Mouse (Mus musculus): ENCODE data around the gene 1110008P14Rik.
A peak's percentile ranks its signal among the peaks of the same experiment; 100 is the strongest.

Gene 1110008P14Rik

DNA sequence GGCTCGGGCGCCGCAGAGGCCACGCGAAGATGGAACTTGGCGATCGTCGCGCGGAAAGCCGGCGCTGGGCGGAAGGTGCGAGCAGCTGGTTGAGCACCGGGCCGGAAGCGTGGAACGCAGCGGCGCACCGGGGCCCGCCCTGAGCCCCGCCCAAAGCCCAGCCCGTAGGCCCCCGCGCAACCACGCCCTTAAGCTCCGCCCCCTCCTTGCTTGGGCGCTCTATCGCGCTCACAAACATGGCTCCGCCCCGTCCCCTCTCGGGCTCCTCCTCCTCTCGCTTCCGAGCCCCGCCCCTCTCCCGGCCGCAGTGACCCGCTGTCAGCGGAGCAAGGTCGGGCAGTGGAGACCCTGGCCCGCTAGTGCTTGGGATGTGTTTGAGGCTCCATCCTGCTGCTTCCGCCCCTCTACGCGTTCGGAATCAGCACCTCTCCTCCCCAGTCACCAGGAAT, at the start of gene 1110008P14Rik:
Gene 1110008P14Rik (minus strand): TSS at position 164 of the 449 bp plus-strand sequence.
- DNase-seq = peak; percentile 96

DNA sequence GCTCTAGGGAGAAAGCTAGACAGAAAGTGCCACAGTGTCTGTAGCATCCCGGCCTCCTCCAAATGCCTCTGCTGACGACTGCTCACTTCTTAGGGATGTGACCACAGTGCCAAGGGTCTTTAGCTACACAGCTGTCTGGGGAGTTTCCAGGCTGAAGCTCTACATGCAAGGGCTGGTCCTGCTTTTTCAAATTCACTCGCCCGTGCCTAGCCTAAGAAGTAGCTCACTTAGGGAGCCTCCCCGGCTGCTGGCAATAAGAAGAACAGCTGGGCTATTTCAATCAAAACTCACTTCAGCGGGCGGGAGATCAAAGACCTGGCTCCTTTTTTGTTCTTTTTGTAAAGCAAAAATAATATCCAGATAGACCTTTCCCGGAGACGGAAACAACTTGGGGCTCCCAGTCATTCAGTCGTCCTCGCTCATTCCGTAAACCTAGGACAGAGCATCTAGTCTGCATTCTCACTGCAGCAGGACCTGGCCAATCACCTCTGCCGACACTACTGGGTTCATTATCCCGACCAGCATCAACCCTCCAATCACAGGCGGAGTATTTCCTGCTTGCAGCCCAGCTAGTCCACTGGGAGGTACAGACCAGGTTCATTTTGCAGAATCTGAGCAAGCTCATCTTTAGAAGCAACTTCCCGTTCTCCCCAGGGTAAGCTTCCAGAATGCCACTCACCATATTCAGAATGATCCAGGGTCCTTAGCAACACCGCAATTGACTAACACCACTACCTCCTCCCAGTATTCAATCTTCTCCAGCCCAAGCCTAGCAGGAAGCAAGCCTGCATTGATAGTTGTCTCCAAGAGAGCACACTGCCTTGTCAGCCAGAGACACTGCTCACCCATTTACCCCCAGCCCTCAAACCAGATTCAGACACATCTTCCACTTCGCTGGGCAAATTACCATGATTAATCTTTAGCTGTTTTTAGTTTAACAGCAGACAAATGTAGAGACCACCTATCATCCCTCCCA, 49.3 kb upstream of the 1110008P14Rik start:
- peak; percentile 90 for DNase-seq

DNA sequence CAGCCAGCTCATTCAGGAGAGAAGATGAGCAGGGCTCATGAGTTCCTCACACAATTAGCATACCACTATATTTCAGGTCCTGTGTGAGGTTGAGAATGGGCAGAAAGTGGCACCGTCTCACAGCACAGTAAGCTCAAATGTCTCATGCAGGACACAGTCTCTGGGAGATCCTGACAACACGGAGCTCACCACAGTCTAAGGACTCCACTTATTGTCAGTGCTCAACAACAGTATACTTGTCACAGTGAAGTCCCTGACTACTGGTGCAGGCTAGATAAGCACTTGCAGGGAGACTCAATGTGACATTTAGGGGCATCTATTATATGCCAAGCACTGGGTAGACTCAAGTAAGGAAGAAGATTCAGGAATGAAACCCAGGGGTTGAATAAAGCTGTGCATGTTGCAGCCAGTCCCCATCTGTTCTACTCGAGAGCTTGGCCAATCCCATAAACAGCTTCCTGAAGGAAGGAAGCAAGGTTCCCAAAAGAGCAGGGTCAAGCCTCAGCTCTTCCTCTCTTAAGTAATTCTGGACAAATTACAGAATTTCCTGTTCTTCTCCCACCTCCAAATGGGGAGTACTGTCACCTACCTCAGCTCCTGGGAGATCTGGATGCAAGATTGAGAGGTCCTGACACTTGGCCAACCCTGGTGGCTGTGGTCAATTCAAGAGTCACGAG, 47.6 kb upstream of the 1110008P14Rik start:
- DNase-seq = no peak

DNA sequence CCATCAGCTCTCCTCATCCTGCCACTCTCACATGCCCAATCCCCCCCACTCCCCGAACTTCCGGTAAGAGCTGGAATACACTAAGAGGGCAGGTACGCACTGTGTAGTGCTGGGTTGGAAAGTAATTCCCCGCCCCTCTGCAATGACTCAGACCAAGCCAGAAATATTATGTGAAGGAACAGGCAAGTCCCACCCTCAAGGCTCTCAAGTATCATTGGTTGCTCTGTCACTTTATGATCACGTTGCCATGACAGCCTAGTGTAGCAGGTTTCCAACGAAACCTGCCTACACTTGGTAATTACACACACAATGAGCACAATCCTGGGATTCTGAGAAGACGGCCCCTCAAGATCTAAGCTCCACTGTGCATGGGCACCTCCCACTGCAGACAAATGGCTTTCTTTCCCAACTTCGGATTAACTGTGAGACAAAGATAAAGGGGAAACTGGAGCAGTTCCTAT, 46.6 kb upstream of the 1110008P14Rik start:
- DNase-seq = no peak

DNA sequence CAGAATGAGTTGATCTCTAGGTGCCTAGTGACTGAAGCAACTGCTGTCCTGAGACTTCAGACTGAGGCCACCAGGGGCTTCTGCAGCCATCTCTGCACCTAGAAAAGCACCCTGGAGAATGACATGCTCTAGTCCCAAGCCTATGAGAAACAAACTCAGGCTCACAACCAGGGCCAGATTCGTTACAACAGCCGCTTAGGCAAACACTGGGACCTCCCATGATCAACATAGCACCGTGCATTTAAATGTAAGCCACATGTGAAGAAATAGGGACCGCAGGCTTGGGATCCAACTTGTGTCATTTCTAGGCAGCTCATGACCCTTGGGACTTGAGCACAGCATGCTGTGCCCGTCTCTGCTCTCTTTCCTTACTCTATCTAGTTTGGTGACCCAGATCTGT, 46.0 kb upstream of the 1110008P14Rik start:
- DNase-seq = no peak

DNA sequence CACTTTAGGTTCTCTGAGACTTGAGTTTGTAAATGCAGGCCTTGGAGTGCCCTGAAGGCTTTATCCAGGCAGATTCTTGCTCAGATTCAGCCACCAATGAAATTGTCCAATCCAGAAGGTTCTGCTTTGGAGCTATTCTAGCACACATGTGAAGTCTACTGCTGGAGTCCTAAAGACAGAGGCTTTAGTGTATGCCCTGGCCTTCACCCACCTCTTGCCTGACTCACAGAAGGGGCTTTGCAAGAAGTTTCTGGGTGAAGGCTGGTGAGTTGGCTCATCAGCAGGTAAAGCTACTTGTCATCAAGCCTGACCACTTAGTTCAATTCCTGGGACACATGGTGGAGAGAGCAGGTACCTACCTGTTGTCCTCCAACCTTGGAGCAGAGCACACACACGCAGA, 44.4 kb upstream of the 1110008P14Rik start:
- no peak for DNase-seq

DNA sequence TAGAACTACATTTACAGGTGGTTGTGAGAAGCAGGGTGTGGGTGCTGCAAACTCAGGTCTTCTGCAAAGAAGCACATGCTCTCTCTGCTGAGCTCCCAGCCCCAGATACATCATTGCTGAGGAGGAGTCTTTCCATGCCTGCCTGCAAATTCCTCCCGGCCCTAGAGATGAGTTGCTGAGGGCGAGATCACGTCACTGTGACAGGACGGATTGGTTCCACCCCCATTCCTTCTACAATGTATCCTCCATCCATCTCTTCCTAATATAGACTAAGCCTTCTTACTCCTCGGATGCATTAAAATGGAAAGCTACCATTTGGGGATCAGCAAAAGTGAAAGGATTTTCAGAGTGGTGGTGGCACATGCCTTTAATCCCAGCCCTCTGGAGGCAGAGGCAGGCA, 43.8 kb upstream of the 1110008P14Rik start:
- DNase-seq = no peak

DNA sequence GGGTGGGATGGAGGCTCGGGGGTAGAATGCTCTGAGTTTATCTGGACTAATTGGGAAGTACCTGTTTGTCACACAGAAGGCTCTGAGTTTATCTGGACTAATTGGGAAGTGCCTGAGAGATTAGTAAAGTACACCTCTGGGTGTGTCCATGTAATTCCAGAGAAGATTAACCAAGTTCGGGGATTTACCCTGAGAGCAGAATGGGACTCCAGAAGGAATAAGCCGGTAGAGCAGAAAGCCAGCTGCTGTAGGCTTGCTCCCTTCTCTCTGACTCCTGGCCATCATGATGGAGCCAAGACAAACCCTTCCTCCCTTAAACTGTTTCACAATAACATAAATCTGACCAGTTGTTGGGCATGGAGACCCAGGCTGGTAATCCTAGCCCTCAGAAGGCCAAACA, 43.1 kb upstream of the 1110008P14Rik start:
- no peak for DNase-seq

DNA sequence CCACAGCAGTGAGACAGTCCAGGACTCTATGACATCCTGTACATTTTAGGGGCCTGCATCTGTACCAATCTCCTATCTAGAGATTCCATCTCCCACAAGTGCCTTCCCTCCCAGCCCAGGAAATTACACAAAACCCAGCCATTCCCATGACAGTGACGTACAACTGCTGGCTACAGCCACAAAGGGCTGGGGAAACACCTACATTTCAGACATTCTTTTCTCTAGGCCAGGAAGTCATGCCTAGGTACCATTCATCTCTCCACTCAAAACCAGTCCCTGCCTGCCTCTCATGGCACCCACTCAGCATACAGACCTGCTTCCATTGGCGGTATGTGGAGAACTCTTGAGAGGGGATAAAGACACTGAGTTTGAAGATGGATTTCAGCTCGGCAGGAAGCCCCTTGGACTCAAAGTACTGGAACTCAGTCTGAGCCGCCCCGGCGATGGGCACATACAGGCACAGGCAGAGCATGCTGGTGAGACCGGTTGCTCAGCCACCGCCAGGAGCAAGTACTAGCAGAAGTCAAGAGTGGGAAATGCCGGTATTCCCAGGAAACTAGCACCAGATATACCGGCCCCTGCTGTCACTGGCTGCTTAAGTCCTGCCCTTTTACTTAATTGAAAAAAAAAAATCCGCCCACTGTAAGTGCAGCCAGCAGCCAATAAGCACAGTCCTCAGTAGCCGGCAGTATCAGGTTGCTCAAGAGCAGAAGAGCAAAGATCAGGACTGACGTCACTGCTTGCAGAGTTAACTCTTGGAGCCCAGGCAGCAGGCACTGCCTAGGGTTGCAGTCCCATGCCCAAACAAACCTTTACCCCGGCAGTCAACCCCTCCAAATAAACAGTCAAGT, 42.0 kb upstream of the 1110008P14Rik start:
- DNase-seq = peak; percentile 48

DNA sequence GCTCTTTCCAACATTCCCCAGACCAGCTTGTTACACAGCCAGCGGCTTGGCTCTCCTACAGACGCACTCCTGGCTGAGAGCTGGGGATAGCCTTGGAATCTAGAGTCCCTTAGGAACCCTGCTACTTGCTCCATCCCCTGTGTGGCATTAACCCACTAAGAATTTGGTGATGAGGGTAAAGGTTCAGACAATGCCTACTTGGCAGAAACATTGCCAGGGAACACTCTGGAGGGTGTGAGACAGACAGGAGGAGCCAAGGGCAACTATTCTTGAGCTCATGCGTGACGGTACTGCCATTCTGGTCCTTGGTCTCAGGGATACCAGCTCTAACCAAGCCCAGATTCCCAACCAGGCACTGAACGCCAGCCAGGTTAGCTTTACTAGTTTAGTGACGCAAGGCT, 40.1 kb upstream of the 1110008P14Rik start:
- DNase-seq = no peak

DNA sequence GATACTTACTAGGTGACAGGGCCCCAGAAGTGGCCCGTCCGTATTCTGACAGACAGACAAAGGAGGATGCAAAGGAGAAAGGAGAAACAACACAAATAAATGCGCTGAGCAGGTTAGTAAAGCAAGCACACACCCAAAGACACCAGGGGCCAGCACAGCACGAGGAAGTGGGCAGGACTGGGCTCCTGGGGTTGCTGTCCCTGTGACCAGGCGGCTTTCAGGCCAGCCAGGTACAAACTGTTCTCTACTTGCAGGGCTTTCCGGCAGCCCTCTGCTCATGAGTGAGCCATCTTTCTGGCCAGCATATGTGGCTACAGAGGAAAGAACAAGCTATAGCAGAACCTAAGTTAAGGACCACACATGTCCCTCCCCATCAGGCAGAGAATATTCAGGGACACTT, 38.9 kb upstream of the 1110008P14Rik start:
- no peak for DNase-seq

DNA sequence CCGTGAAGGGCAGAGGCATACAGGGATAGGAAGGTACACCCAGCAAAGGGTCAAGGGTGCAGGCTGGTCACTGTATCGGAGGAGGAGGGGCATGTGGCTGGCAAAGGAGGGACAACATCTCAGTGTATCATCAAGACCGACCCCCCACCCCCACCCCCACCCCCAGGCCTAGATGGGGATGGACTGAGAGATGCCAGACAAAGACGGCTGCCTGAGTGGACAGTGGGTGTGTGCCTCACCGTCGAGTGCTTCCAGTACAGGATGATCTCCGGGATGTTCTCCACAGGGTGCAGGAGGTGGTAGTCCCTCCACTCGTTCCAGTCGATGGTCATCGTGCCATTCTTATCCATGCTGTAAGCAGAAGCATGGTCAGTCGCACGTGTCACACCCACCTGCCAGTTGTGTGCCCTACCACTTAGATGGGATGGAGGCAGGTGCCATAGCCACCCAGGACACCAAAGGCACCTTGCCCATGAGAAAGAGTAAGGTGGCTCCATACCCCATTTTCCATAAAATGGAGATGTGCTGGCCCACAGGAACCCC, 38.4 kb upstream of the 1110008P14Rik start:
- DNase-seq = no peak

DNA sequence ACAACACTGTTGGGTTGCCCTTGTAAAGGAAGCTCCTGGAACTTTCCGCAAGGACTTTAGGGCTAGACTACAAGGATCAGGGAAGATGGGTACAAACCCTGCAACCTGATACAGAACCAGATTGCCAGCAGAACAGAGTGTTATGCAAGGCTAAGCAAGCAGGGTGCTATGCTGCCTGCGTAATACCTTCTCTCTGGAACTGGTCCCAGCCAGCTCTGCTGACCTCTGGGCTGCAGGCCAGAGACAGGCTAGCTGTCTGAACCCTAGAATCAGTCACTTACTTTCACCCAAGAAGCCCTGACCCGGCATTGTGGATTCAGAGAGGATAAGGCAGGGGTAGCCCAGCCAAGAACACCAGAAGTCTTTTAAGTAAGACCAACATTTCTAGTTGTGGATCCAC, 37.6 kb upstream of the 1110008P14Rik start:
- peak; percentile 65 for DNase-seq

DNA sequence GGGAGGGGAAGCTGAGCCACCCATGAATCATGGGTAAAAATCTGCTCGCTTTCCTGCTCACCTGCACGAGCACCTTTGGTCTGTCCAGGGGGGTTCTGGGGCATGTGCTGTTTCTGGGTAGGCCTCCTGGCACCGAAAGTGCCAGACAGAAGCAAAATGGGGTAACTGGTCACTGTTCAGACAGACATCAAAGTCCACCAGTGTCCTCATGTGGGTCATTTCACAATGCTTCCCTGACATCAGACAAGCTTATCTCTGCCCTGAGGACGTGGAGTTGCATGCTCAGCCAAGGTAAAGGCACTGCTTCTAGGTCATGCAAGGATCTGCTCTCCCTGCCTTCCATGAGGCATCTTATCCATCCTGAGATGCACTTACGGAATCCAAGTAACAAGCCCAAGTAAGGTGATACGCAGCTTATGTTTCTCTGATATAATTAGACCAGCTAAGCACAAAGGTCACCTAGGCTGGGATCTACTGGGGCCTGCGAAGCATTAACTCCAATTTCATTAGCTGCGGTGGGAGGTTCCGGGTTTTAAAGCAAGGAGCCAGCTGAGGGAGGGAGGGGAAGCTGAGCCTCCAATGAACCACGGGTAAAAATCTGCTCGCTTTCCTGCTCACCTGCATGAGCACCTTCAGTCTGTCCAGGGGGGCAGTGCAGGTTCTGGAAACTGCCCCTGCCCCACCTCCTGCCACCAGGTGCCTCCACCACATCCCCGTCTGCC, 36.9 kb upstream of the 1110008P14Rik start:
- no peak for DNase-seq

DNA sequence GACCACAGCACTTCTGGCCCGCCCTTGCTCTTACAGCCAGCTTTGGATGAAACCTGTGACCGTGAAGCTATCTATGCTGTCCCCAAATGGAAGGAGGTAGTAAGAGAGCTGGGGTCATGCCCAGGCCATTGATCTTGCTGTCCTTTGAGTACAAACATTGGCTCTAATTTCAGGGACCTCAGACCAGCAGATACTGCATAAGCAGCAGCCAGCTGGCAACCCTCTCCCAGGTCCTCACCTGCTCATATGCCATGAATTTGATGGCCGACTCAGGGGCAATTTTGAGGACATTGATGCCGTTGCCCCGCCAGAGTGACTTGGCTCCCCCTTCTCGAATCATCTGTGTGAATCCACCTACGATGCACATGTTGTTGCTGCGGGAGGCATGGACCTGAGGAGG, 35.7 kb upstream of the 1110008P14Rik start:
- DNase-seq = no peak

DNA sequence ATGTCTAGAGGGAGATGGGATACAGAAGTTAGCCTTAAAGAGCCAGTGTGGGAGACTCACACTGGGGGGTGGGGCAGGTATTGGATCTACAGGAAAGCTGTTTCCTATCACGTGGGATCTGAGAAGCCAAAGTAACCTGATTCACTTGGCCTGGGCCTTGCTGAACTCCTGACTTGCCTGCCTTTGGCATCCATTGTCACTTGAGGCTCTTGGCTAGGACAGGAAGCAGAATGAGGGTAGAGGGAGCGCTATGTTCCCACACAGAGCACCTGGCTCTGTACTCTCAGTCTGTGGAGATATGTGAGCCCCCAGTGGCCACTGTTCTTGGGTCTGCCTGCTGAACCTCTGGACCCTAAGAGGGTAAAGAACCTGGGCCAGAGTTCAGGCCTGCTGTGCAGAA, 34.8 kb upstream of the 1110008P14Rik start:
- no peak for DNase-seq

DNA sequence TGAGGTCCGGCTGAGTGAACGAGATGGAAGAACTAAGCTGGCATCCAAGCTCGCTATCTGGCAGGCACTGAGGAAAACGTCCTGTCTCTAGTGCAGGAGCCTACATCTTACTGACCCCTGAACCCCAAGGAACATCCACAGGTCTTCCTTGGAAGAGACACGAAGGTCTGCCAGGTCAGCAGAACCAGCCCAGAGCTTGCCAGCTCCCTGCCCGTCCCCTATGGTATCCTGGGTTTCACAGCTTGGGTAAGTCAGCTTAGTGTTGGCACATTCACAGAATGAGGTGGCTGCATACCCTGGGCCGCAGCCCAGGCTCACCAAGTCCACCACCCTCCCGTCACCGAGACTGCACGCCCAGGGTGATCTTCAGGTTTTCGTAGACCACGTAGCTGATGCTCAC, 34.1 kb upstream of the 1110008P14Rik start:
- DNase-seq = no peak

DNA sequence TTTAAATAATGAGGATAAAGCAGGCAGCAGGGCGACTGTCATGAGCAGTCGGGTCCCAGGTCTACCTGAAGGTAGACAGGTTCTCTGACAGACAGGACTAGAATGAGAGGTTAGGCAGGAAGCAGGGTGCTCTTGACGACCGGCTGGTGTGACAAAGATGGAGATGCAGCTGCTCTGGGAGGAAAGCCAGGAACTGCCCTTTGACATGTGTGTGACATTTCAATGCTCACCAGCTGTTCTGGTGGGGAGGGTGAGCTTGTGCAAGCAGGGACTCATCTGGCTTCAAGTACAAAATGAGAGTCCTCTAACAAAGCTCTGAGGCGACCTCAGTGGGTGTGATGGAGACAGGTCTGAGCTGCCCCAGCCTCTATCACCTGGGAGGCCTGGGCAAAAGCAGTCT, 32.2 kb upstream of the 1110008P14Rik start:
- DNase-seq = no peak

DNA sequence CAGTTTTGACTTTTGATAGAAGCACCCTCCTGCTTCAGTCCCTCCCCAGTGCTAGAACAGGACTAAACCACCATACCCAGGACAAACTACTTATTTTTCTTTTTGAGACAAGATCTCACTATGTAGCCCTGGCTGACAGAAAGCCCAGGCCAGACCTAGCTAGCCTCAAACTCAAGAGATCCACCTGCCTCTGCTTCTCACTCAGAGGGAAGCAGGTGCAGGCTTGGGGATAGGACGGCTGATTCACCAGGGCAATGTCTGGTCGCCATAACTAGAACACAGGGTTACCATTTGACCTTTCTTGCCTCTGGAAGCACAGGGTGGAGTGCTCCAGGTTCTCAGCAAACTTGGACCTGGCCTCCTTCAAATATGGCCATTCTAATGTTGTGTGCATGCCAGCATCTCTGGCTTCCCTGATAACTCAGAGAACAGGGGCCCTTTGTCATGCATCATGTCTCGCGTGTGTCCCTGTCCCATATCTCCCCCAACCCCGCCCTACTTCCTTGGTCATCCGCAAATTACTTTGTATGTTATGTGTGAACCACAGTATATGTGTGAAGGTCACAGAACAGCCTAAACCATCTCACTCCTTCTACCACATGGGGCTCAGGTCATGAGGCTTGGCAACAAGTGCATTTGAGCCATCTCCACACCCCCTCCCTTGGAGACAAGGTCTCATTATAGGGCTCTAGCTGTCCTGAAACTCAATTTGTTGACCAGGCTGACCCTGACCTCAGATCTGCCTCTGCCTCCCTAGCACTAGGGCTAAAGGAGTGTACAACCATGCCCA, 31.2 kb upstream of the 1110008P14Rik start:
- no peak for DNase-seq

DNA sequence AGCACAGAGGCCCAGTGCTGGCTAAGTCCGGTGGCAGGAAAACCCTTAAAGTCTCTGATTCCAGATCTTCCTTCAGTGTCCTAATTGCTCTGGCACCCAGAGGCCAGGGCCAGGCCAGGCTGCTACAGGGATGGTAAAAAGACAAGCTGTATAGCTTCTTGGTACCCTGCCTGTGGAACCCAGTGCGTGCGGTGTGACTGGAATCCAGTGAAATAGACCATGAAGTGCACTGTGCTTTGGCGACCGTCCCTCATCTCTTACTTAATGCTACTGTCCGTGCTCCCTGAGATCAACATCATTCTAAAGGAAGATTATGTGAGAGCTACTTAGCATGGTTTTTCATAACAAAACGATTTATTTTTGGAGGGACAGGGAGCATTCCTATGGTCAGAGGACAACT, 29.7 kb upstream of the 1110008P14Rik start:
- no peak for DNase-seq
